Mouse (Mus musculus) v-Abl transformed pro-B cells (cell line): Measurements from ENCODE around the gene Calm5.
"Not testable (repeated sequence)": the region's sequence is repeated elsewhere in the genome, so short reads cannot be mapped to it uniquely, and the experiment has no call there.

ENCODE experiments used
- in situ Hi-C, 2 experiments: fragments of 400-800 bp; cut with MboI; formaldehyde crosslinking; loops; one replicate each; pipeline ENCODE4 v1.15.1; 2025; ENCODE audit not compliant: unreplicated experiment in 2 of 2

Gene Calm5

GRCm38 (mm10) chr13:3853648-3854333 is at the start of gene Calm5:
Calm5 (plus strand) TSS chr13:3854173.
- in situ Hi-C loops, result not testable (repeated sequence)

- in situ Hi-C loops, result no loop called here
These were observed 49.8 kb upstream of the Calm5 start, which contains the start of gene Calml3 for GRCm38 (mm10) chr13:3804186-3804585. Calml3 (minus strand) TSS chr13:3804316.

- in situ Hi-C loops, result no loop called here
These were observed 48.8 kb upstream of the Calm5 start for GRCm38 (mm10) chr13:3805132-3805531.

GRCm38 (mm10) chr13:3805638-3806037 is 48.3 kb upstream of the Calm5 start:
- in situ Hi-C loops, result no loop called here

GRCm38 (mm10) chr13:3807131-3807827 is 46.7 kb upstream of the Calm5 start:
- in situ Hi-C loops, result no loop called here

- in situ Hi-C loops, result no loop called here
These were observed 35.8 kb upstream of the Calm5 start for GRCm38 (mm10) chr13:3818012-3818739.

- in situ Hi-C loops, result no loop called here
These were observed 35.3 kb upstream of the Calm5 start for GRCm38 (mm10) chr13:3818740-3819076.

GRCm38 (mm10) chr13:3822105-3822504 is 31.9 kb upstream of the Calm5 start:
- in situ Hi-C loops, result no loop called here

- in situ Hi-C loops, result no loop called here
These were observed 28.2 kb upstream of the Calm5 start for GRCm38 (mm10) chr13:3825726-3826125.

- in situ Hi-C loops, result no loop called here
These were observed 22.4 kb upstream of the Calm5 start for GRCm38 (mm10) chr13:3831546-3831945.

GRCm38 (mm10) chr13:3831994-3832393 is 22.0 kb upstream of the Calm5 start:
- in situ Hi-C loops, result no loop called here

GRCm38 (mm10) chr13:3832450-3832849 is 21.5 kb upstream of the Calm5 start:
- in situ Hi-C loops, result no loop called here

- in situ Hi-C loops, result not testable (repeated sequence)
These were observed 20.3 kb upstream of the Calm5 start for GRCm38 (mm10) chr13:3833644-3834043.

GRCm38 (mm10) chr13:3837312-3837807 is 16.6 kb upstream of the Calm5 start, which contains the start of gene Calm4:
Calm4 (plus strand) TSS chr13:3837757.
- in situ Hi-C loops, result not testable (repeated sequence)

GRCm38 (mm10) chr13:3840662-3841061 is 13.3 kb upstream of the Calm5 start:
- in situ Hi-C loops, result not testable (repeated sequence)

- in situ Hi-C loops, result no loop called here
These were observed 3.6 kb upstream of the Calm5 start for GRCm38 (mm10) chr13:3850330-3850729.

- in situ Hi-C loops, result no loop called here
These were observed 883 bp downstream of the Calm5 start for GRCm38 (mm10) chr13:3854856-3855255.

- in situ Hi-C loops, result no loop called here
These were observed 2.3 kb downstream of the Calm5 start for GRCm38 (mm10) chr13:3856252-3856651.

- in situ Hi-C loops, result no loop called here
These were observed 7.3 kb downstream of the Calm5 start for GRCm38 (mm10) chr13:3861251-3861650.

GRCm38 (mm10) chr13:3862325-3862724 is 8.4 kb downstream of the Calm5 start:
- in situ Hi-C loops, result no loop called here

GRCm38 (mm10) chr13:3862922-3863580 is 9.1 kb downstream of the Calm5 start:
- in situ Hi-C loops, result no loop called here
